Mouse (Mus musculus) neutrophil, adult 5-6 weeks (primary cell): ENCODE data around the gene Pygo2. TPM values are rescaled to one million over a fixed set of nuclear protein-coding genes. Genes with fewer than 3 reads are reported as not detected.
"Not testable (repeated sequence)": the region's sequence is repeated elsewhere in the genome, so short reads cannot be mapped to it uniquely, and the experiment has no call there.

Source experiments
- ATAC-seq: fragments of 151-379, 151-347 bp; 2 replicates; pipeline ENCODE4 v1.8.0; 2017; ENCODE audit warnings: mild to moderate bottlenecking, moderate TSS enrichment; ENCODE audit not compliant: insufficient number of reproducible peaks, poor library complexity, low FRiP score, severe bottlenecking; ENCODE audit errors: extremely low read depth
- total RNA-seq: library from RNA; stranded (forward); fragments of 200-1000 nt; gene quantifications from 2 replicates; pipeline ENCODE4 v1.2.3, GENCODE M21; 2017

Gene Pygo2
- total RNA-seq, 1 experiment from 2014 or later: 35.8 TPM

GRCm38 (mm10) chr3:89418170-89418860, 11.7 kb upstream of the Pygo2 start, which contains the start of the genes Cks1b and Shc1:
Gene Cks1b, minus strand, starts transcription at chr3:89418383.
Gene Shc1, plus strand, starts transcription at chr3:89418443.
- peak; percentile 91 for ATAC-seq

GRCm38 (mm10) chr3:89418861-89419250, 11.2 kb upstream of the Pygo2 start:
- ATAC-seq: no peak

GRCm38 (mm10) chr3:89419571-89419970, 10.4 kb upstream of the Pygo2 start:
- no peak for ATAC-seq

GRCm38 (mm10) chr3:89419981-89420380, 10.0 kb upstream of the Pygo2 start:
- ATAC-seq: no peak

- no peak for ATAC-seq
Measured at GRCm38 (mm10) chr3:89420421-89420820, 9.6 kb upstream of the Pygo2 start.

- ATAC-seq: peak; percentile 42
Measured at GRCm38 (mm10) chr3:89421002-89421774, 8.8 kb upstream of the Pygo2 start.

GRCm38 (mm10) chr3:89421810-89422473, 8.1 kb upstream of the Pygo2 start:
- no peak for ATAC-seq

GRCm38 (mm10) chr3:89422556-89423205, 7.3 kb upstream of the Pygo2 start:
- no peak for ATAC-seq

- no peak for ATAC-seq
Measured at GRCm38 (mm10) chr3:89424416-89425140, 5.4 kb upstream of the Pygo2 start.

- ATAC-seq: no peak
Measured at GRCm38 (mm10) chr3:89425141-89425525, 4.9 kb upstream of the Pygo2 start.

- ATAC-seq: no peak
Measured at GRCm38 (mm10) chr3:89425876-89426275, 4.1 kb upstream of the Pygo2 start.

GRCm38 (mm10) chr3:89429021-89429420, 993 bp upstream of the Pygo2 start:
- not testable (repeated sequence) for ATAC-seq

GRCm38 (mm10) chr3:89432606-89433005, 2.6 kb downstream of the Pygo2 start:
- ATAC-seq: no peak

GRCm38 (mm10) chr3:89434532-89434931, 4.5 kb downstream of the Pygo2 start:
- ATAC-seq: no peak

GRCm38 (mm10) chr3:89435041-89435440, 5.0 kb downstream of the Pygo2 start:
- ATAC-seq: no peak

GRCm38 (mm10) chr3:89436176-89437113, 6.4 kb downstream of the Pygo2 start, which contains the start of gene Pbxip1:
Gene Pbxip1, plus strand, starts transcription at chr3:89436706.
- peak; percentile 51 for ATAC-seq

- ATAC-seq: peak; percentile 87
Measured at GRCm38 (mm10) chr3:89437269-89437668, 7.3 kb downstream of the Pygo2 start.

- no peak for ATAC-seq
Measured at GRCm38 (mm10) chr3:89440691-89441090, 10.7 kb downstream of the Pygo2 start.
